Mouse (Mus musculus) left cerebral cortex, postnatal 36 days (tissue): ENCODE measurements around the gene Lsm10. TPM values are rescaled to one million over a fixed set of nuclear protein-coding genes. Genes with fewer than 3 reads are reported as not detected.
"Not testable (repeated sequence)": the region's sequence is repeated elsewhere in the genome, so short reads cannot be mapped to it uniquely, and the experiment has no call there.

Source experiments
- DNase-seq, 2 experiments: peaks; one replicate each; pipeline ENCODE4 v3.0.0; 2021 to 2022; ENCODE audit warnings: low spot score in 2 of 2, mixed read lengths in 1 of 2
- intact Hi-C: fragments of 180-260 bp; cut with DNase I; formaldehyde crosslinking; loops from one replicate; pipeline ENCODE4 v1.15.1; 2025
- total RNA-seq, 2 experiments: library from RNA; stranded (reverse); gene quantifications; 2 replicates each; pipeline ENCODE4 v1.2.3; 2021

Lsm10 gene
- total RNA-seq, 2 experiments from 2014 or later = 13.0 to 14.5 TPM

- intact Hi-C loops = no loop called here
- no peak for DNase-seq
Observed at GRCm38 (mm10) chr4:126091873-126092272, 4.5 kb upstream of the Lsm10 start.

- DNase-seq, intact Hi-C loops: not testable (repeated sequence)
Observed at GRCm38 (mm10) chr4:126095622-126096430, 597 bp upstream of the Lsm10 start.

GRCm38 (mm10) chr4:126097711-126098253 lies 1.4 kb downstream of the Lsm10 start:
- intact Hi-C loops = no loop called here
- DNase-seq = no peak

- intact Hi-C loops = no loop called here
- DNase-seq = no peak
Observed at GRCm38 (mm10) chr4:126099365-126099764, 2.9 kb downstream of the Lsm10 start.

GRCm38 (mm10) chr4:126100764-126101163 lies 4.3 kb downstream of the Lsm10 start:
- DNase-seq = no peak
- intact Hi-C loops = no loop called here

- intact Hi-C loops = no loop called here
- peak; percentile 51 for DNase-seq
Observed at GRCm38 (mm10) chr4:126102061-126102841, 5.8 kb downstream of the Lsm10 start.

GRCm38 (mm10) chr4:126103057-126103581 lies 6.7 kb downstream of the Lsm10 start:
- peak; percentile 84 to 86 for DNase-seq
- intact Hi-C loops = no loop called here

GRCm38 (mm10) chr4:126103590-126104068 lies 7.2 kb downstream of the Lsm10 start, which contains the start of gene Stk40:
Stk40 (plus strand) TSS chr4:126103957.
- peak; percentile 93 to 94 for DNase-seq
- intact Hi-C loops = no loop called here

GRCm38 (mm10) chr4:126104261-126105075 lies 8.0 kb downstream of the Lsm10 start:
- DNase-seq = peak; percentile 31 to 48
- intact Hi-C loops = no loop called here

- intact Hi-C loops = no loop called here
- no peak for DNase-seq
Observed at GRCm38 (mm10) chr4:126105131-126105783, 8.8 kb downstream of the Lsm10 start.

- DNase-seq = no peak
Observed at GRCm38 (mm10) chr4:126108061-126108740, 11.8 kb downstream of the Lsm10 start.

GRCm38 (mm10) chr4:126109613-126110373 lies 13.4 kb downstream of the Lsm10 start:
- DNase-seq = no peak
- intact Hi-C loops = no loop called here

More at GRCm38 (mm10) chr4:126108061-126108740, 11.8 kb downstream of the Lsm10 start:
- intact Hi-C loops = no loop called here

GRCm38 (mm10) chr4:126110374-126111152 lies 14.1 kb downstream of the Lsm10 start:
- intact Hi-C loops = no loop called here

GRCm38 (mm10) chr4:126111153-126111549 lies 14.7 kb downstream of the Lsm10 start:
- no peak for DNase-seq
- intact Hi-C loops = no loop called here

More at GRCm38 (mm10) chr4:126110374-126111152, 14.1 kb downstream of the Lsm10 start:
- DNase-seq = peak; percentile 85

- DNase-seq = no peak
- intact Hi-C loops = no loop called here
Observed at GRCm38 (mm10) chr4:126113243-126113642, 16.8 kb downstream of the Lsm10 start.

- intact Hi-C loops = loop anchor here (2.0 kb wide), 1 partner anchor 27 kb away; no protein-coding TSS in a partner anchor
- no peak for DNase-seq
Observed at GRCm38 (mm10) chr4:126113943-126114342, 17.5 kb downstream of the Lsm10 start.
